Mouse (Mus musculus) 3134 (cell line): ENCODE measurements around the gene Lrch2.
"Not testable (repeated sequence)": the region's sequence is repeated elsewhere in the genome, so short reads cannot be mapped to it uniquely, and the experiment has no call there.

Source experiments
- DNase-seq: peaks from one replicate; pipeline ENCODE4 v3.0.0-alpha.2; 2011; ENCODE audit warnings: low spot score; ENCODE audit not compliant: insufficient read length; ENCODE audit errors: extremely low read depth

The Lrch2 gene

DNA sequence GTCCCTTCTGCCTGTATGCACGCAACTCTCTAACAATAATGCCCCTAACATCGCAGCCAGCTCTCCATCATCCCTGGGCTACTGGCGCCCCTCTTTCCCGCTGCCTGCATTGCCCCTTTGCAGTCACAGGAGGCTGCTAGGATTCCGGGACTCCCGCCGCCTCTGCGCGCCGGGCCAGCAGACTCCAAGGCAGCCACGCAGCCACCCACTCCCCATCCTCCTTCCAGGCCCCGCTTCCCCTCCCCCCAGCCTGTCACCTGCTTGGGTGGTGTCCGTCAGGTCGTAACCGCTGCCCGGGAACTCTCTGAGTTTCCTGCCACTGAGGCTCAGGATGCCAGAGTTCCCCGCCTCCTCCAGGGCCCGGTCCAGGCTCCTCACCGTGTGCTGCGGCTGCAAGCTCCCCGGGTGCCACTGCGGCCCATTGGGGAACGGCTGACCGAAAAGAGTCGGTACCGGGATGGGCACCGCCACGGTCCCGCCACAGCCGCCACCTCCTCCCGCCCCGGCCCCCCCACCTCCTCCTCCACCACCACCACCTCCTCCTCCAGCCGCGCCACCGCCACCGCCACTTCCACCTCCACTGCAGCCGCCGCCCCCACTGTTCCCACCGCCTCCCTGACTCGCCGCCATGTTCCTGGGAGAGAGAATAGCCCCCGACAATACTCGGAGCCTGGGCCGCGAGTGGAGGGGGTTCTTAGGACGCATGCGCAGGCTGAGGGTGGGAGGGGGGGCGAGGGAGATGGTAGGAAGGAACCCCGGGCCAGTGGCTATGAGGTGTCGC is at the start of gene Lrch2:
Gene Lrch2 (minus strand): TSS at position 661 of the 781 bp plus-strand sequence.
- DNase-seq = no peak

- DNase-seq = no peak
Observed at GRCm38 (mm10) chrX:147540934-147541870, 12.7 kb downstream of the Lrch2 start.

DNA sequence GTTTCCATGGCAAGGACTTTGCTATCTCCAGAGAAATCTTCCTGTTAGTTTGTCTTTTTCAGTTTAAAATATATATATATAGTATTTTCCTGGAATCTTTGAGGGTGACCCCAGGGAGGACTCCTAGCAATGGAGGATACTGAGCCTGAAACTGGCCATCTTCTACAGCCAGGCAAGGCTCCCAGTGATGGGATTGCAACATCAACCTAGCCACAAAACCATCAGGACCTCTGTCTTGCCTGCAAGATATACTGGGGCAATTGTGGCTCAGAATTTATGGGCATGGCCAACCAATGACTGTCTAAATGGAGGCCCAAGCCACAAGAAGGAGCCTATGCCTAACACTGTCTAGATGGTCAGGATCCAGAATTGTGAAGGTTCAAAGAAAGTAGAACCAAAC is 15.5 kb downstream of the Lrch2 start:
- no peak for DNase-seq

DNA sequence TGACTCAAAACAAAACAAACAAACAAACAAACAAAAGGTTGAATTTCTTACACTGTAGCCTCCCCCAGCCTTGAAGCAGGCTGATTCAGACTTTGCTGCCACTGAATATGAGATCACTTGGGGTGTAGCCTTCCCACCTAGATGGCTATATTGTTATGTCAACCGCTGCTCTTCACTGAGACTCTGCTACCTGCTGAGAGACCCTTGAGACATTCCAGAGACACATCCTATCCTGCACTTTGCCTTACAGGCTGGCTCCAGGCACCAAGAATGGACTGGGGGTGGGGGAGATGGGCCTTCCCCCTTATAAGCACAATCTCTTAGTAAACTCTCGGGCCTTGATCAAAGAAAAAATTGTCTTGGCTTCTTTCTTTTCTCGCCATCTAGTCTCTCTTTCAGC is 16.8 kb downstream of the Lrch2 start:
- DNase-seq = not testable (repeated sequence)

DNA sequence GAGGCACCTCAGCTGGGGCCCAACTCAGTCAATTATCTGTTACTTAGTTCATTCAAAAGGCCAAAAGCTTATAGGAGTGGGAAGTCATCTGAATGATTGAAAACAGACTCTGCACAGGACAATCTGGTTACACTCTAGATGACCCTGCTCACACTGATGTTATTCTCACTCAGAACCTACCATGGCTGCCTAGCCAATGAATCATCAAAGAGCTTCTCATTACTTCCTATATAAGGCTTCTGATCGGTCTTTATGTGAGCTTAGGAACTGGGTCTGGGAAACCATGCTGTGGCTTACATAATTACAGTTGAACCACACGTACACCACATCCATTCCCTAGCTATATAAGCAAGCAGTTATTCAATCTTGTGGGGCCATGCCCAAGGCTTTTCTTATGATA is 18.3 kb downstream of the Lrch2 start:
- no peak for DNase-seq

DNA sequence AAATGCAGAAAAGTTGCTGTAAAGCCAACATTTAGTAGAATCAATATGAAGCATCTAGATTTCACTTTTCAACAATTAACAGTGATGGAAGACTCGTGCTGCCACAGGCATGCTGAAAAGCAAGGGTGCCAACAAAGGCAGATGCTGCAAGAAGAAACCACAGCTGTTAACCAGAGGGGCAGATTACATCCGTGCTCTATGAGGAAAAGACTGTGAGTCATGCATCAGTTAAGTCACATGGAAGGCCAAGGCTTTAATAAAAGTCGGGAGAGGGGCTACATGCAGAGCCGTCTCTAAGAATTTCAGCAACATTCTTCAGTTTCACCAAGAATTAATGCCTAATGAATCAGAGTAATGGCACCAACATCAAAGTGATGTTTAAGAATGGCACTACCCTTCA is 22.2 kb downstream of the Lrch2 start:
- no peak for DNase-seq

DNA sequence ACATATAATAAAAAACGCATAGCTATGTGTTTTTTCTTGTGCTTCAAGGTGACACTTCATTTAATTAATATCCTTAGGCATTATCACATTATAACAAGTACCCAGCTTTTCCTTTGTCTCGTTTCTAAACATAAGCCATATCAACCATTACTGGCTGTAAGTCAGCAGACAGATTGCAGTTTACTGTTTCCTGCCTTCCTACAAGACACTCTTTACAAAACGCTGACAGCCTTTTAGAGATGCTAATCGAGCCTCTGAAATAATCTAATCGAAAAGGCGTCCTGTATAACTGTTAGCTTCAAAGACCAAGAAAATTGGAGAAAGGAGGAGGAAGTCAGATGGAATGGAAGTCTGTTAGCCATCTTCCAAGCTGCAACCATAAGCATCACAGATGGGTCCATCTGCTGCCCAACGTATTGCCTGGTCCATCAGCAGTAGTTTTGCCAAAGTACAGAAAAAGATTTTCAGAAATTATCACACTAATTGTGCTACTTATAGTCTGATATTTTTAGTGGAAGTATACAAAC is 26.2 kb downstream of the Lrch2 start:
- no peak for DNase-seq

GRCm38 (mm10) chrX:147489551-147489950 is 64.3 kb downstream of the Lrch2 start:
- no peak for DNase-seq

GRCm38 (mm10) chrX:147453610-147454009 is 100.3 kb downstream of the Lrch2 start, which contains the start of gene Vmn1r239-ps:
Gene Vmn1r239-ps, minus strand, starts transcription at chrX:147453710.
- DNase-seq = not testable (repeated sequence)

- no peak for DNase-seq
Observed at GRCm38 (mm10) chrX:147443386-147443785, 110.5 kb downstream of the Lrch2 start.

- peak; percentile 1 for DNase-seq
Observed at GRCm38 (mm10) chrX:147435400-147435799, 118.5 kb downstream of the Lrch2 start.

- DNase-seq = peak; percentile 26
Observed at GRCm38 (mm10) chrX:147429753-147430152, 124.1 kb downstream of the Lrch2 start.

DNA sequence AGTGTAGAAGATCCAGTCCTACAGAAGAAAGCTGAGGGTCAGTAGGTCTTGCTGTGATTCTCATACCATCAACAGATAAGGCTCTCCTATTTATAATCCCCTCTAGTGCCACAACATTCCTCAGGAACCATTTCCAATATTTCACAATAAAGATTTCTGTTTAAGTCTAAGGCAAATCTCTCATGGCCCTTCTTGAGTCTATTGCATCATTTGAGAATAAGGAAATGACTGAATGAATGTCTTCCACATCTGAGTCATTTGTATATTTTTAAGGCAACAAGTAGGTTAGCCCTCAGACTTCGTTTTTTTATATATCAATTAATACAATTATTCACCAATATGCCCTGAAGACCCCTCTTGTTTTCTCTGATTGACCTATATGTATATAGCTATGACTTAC is 124.8 kb downstream of the Lrch2 start, which contains the start of gene Il13ra2:
Gene Il13ra2 (minus strand): TSS at position 64 of the 400 bp plus-strand sequence.
- peak; percentile 7 for DNase-seq
